Mouse (Mus musculus) cortical plate, adult 2 months (tissue): ENCODE measurements around the gene Bmp10.

Experiments used
- CTCF ChIP-seq: fragments of 200-500 bp; IDR thresholded peaks from 2 replicates; pipeline ENCODE4 v1.5.1; 2011; ENCODE audit warnings: mild to moderate bottlenecking, control low read depth, low read length; ENCODE audit not compliant: insufficient read depth; ENCODE audit errors: extremely low read depth
- POLR2A ChIP-seq: fragments of 200-500 bp; IDR thresholded peaks from 2 replicates; pipeline ENCODE4 v1.6.1; 2011; ENCODE audit warnings: mild to moderate bottlenecking, low read length, control low read depth; ENCODE audit not compliant: insufficient read depth; ENCODE audit errors: extremely low read depth

GRCm38 (mm10) chr6:87393466-87394205, 35.2 kb upstream of the Bmp10 start:
- TF ChIP-seq POLR2A (no peak), CTCF (no peak)
